Mouse (Mus musculus): Measurements from ENCODE around the gene Lmntd1. TPM values are rescaled to one million over a fixed set of nuclear protein-coding genes. Genes with fewer than 3 reads are reported as not detected.
A peak's percentile ranks its signal among the peaks of the same experiment; 100 is the strongest.

Lmntd1 gene
- polyA plus RNA-seq, 1 experiment from 2014 or later = 0.78 TPM

DNA sequence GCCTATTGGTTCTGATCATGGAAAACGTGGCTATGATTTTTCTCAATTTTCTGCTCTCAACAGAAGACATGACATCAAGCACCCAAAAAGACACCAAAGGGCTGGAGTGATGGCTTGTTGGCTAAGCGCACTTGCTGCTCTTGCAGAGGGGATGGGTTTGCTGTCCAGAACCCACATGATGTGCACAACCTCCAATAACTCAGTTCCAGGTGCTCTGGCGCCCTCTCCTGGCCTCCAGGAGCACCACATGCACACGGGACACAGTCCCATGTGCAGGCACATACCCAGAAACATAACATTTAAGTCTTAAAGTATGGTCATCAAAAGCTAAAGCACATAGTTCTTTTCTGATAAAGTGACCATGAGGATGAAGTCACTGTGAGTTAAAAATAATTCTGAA, 193.7 kb downstream of the Lmntd1 start:
- Histone ChIP-seq H3K4me3 (replicated peaks) (no peak overlapping the region), H3K9me3 (no peaks in the 10 kb centered on the region), H3K9ac (replicated peaks) (no peak overlapping the region), H3K27me3 (no peaks in the 10 kb centered on the region), H3K4me2 (replicated peaks) (no peak overlapping the region), H3K27ac (no peak overlapping the region), H3K4me1 (replicated peaks) (no peaks in the 10 kb centered on the region), H3K36me3 (no peaks in the 10 kb centered on the region)
- 71% methylated on average over 4 of the region's 4 CpGs for WGBS
- no peak for ATAC-seq

DNA sequence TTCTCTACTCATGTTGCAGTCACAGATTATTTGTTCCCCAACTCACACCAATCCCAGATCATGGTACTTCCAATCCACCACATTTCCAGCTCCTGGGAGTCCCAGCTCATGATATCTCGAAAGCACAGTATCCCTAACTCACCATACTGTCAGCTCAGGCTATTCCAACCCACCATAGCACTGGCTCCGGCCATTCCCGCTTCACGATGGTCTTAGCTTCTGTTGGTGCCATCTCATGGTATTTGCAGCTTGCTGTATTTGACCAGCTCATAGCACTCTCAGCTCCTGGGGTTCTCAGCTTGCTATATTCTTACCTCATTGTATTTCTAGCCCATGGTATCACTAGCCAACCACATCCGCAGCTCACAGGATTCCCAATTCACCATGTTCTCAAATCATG, 195.3 kb downstream of the Lmntd1 start:
- Histone ChIP-seq H3K9me3 (no peaks in the 10 kb centered on the region), H3K4me1 (replicated peaks) (no peaks in the 10 kb centered on the region), H3K27me3 (no peaks in the 10 kb centered on the region), H3K9ac (replicated peaks) (no peak overlapping the region), H3K4me3 (replicated peaks) (no peak overlapping the region), H3K4me2 (replicated peaks) (no peak overlapping the region), H3K27ac (no peak overlapping the region), H3K36me3 (no peaks in the 10 kb centered on the region)
- WGBS = 93% methylated on average over 5 of the region's 5 CpGs
- no peak for ATAC-seq

DNA sequence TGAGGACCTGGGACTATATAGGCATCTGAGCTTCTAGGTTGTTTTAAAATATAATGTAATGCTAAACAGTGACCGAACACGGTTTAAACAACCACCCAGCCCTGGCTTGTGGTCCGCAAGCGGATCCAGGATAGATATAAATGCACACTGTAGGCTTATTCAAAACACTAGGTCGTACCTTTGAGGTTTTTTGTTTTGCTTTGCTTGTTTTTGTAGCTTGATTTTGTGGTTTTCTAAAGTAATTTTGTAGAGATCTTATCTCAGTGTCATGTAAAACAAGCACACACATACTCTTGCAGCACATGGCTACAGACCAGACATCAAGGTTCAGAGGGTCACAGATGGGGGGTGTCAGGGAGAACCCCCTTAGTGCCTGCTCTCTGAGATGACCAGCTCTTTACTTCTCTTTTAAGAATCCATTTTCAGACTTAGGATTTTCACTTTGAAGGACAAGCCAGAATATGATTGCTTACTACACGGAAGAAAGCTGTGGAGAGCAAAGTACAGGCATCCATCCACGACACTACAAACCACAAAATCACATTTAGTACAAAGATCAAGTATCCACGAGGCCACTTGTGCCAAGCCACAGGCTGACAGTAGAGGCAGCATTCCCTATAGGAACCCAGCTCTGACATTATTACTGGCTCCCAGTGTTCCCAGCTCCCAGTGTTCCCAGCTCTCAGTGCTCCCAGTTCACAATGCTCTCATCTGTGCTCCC, 196.2 kb downstream of the Lmntd1 start:
- Histone ChIP-seq H3K27me3 (no peaks in the 10 kb centered on the region), H3K4me2 (replicated peaks) (no peak overlapping the region), H3K36me3 (no peaks in the 10 kb centered on the region), H3K4me3 (replicated peaks) (no peak overlapping the region), H3K9ac (replicated peaks) (no peak overlapping the region), H3K27ac (no peak overlapping the region), H3K4me1 (replicated peaks) (no peaks in the 10 kb centered on the region), H3K9me3 (no peaks in the 10 kb centered on the region)
- no peak for ATAC-seq
- 88% methylated on average over 8 of the region's 8 CpGs for WGBS

DNA sequence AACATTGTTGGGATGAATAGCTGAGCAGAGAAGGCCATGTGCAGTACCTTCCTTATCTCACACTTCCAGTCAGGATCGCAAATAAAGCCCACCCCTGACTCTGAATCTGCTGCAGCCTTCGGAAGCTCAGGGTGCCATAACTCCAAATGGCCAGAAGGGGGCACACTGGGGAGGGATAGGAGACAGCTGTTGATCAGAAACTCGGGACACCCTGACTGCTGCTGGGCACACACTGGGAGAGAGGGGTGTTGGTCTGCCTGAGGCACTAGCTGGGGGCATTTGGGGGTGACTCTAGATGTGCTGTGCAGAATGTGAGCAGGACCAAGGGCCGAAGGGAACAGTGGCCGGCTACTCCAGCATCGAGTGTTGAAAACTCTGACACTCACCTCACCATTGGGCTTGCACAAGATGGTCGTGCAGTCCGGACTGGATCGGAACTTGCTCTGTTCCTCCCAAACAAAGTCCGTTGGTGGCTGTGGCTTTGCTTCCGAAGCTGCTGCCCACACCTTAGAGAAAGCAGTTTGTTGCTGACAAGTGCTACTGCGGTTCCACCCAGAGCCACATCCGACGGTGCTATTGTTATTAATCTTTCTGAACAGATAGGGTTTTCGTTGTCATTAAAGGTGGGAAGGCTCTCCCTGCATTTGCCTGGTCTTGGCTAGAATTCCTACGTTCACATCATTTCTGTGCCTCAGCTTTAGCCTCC, 197.0 kb downstream of the Lmntd1 start:
- H3K4me3 ChIP-seq (replicated peaks) = no peak overlapping the region
- no peak overlapping the region for H3K27ac ChIP-seq
- no peak overlapping the region for H3K4me2 ChIP-seq (replicated peaks)
- no peaks in the 10 kb centered on the region for H3K27me3 ChIP-seq
- H3K9me3 ChIP-seq = no peaks in the 10 kb centered on the region
- no peaks in the 10 kb centered on the region for H3K4me1 ChIP-seq (replicated peaks)
- H3K36me3 ChIP-seq = no peaks in the 10 kb centered on the region
- 73% methylated on average over 16 of the region's 16 CpGs for WGBS
- no peak overlapping the region for H3K9ac ChIP-seq (replicated peaks)
- no peak for ATAC-seq

DNA sequence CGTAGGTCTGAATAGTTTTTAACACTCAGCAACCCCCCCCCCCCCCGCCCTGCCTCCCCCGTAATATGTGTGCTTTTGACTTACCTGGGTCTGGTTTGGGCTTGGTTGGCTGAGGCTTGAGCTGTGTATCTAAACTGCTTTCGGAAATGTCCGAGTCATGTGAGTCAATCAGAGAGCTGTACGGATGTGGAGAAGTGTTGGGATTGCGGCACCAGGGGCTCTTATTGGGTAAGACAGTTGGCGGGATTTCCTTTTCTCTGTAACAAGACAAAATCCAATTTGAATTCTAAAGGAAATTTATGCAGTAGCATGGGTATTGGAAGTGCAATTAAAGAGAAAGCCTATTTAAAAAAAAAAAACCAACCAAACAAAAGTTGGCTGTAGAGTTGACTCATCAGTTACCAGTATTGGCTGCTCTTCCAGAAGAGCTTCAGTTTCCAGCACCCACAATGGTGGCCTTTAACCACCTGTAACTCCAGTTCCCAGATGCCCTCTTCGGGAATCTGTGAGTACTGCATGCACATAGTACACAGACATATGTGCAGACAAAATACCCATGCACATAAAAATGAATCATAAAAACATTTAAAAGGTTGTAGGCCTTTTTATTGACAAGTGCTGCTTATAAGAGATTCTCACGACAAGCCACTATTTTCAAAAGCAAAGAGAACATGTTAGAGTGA, 209.6 kb downstream of the Lmntd1 start:
- H3K27me3 ChIP-seq = no peaks in the 10 kb centered on the region
- no peak overlapping the region for H3K9ac ChIP-seq (replicated peaks)
- H3K9me3 ChIP-seq = no peaks in the 10 kb centered on the region
- H3K4me1 ChIP-seq (replicated peaks) = no peaks in the 10 kb centered on the region
- no peak overlapping the region for H3K4me3 ChIP-seq (replicated peaks)
- no peak overlapping the region for H3K4me2 ChIP-seq (replicated peaks)
- WGBS = 88% methylated on average over 10 of the region's 10 CpGs
- no peak overlapping the region for H3K27ac ChIP-seq
- no peak for ATAC-seq
- H3K36me3 ChIP-seq = no peaks in the 10 kb centered on the region

DNA sequence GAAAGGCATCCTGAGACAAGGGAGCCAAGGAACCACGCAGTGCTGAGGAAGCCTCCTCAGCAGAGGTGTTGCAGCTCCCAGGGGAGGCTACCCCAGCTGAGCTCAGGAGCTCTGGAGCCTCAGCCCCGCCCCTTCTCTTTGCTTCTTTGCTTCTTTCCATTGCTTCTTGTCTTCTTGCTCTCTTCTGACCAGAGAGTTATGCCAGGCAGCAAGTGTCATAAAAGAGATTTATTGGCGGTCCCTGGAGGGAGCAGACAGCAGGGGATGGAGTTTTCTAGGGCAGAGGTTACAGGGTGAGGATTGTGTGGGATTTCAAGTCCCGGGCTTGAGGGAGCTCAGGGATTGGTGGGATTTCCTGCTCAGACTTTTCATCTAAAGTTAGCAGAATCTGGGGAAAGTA, 213.0 kb downstream of the Lmntd1 start:
- H3K27ac ChIP-seq = no peak overlapping the region
- H3K4me1 ChIP-seq (replicated peaks) = no peaks in the 10 kb centered on the region
- WGBS = 35% methylated on average over 4 of the region's 4 CpGs
- ATAC-seq = no peak
- H3K4me3 ChIP-seq (replicated peaks) = no peak overlapping the region
- no peaks in the 10 kb centered on the region for H3K27me3 ChIP-seq
- no peak overlapping the region for H3K4me2 ChIP-seq (replicated peaks)
- H3K36me3 ChIP-seq = no peaks in the 10 kb centered on the region
- H3K9me3 ChIP-seq = no peaks in the 10 kb centered on the region
- H3K9ac ChIP-seq (replicated peaks) = no peak overlapping the region

DNA sequence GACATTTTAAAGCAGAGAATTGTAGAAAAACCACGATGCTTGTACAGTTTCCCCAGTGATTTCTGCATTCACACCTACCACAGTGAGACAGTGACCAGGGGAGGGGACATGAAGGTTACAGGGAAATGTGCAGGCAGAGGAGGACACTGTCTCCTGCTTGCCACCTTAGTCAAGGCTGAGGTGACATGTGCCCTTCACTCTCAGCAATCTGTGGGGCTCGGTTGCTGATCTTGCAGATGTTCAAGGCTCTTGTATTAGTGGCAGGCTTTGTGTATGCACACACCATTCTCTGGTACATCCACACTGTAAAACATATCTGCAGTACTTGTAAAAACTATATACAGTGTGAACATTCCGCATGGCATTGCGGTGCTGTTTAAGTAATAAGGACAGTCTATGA, 216.2 kb downstream of the Lmntd1 start:
- Histone ChIP-seq H3K4me1 (replicated peaks) (no peaks in the 10 kb centered on the region), H3K9me3 (no peaks in the 10 kb centered on the region), H3K27ac (no peak overlapping the region), H3K27me3 (no peaks in the 10 kb centered on the region), H3K9ac (replicated peaks) (no peak overlapping the region), H3K36me3 (no peaks in the 10 kb centered on the region), H3K4me3 (replicated peaks) (no peak overlapping the region), H3K4me2 (replicated peaks) (no peak overlapping the region)
- ATAC-seq = no peak
- 95% methylated on average over 4 of the region's 4 CpGs for WGBS

DNA sequence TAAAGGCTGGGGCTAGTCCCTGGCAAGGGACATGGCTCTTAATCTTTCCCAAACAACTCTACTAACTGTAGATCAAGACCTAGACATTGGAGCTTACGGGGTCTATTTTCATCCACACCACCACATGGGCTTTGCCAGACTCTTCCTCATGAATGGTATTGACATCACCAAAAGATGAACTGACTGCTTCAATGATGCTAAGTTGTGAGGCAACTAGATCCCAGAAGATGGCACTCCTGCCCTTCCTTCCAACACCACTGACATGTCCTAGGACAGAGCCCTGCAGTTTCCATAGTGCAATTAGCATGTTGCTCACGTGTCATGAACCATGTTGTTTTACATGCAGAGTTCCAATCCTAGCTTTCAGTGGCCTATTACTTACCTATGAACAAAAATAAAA, 217.6 kb downstream of the Lmntd1 start:
- Histone ChIP-seq H3K36me3 (no peaks in the 10 kb centered on the region), H3K9ac (replicated peaks) (no peak overlapping the region), H3K4me2 (replicated peaks) (no peak overlapping the region), H3K27ac (no peak overlapping the region), H3K4me1 (replicated peaks) (no peaks in the 10 kb centered on the region), H3K27me3 (no peaks in the 10 kb centered on the region), H3K9me3 (no peaks in the 10 kb centered on the region), H3K4me3 (replicated peaks) (no peak overlapping the region)
- 81% methylated on average over 2 of the region's 2 CpGs for WGBS
- no peak for ATAC-seq

DNA sequence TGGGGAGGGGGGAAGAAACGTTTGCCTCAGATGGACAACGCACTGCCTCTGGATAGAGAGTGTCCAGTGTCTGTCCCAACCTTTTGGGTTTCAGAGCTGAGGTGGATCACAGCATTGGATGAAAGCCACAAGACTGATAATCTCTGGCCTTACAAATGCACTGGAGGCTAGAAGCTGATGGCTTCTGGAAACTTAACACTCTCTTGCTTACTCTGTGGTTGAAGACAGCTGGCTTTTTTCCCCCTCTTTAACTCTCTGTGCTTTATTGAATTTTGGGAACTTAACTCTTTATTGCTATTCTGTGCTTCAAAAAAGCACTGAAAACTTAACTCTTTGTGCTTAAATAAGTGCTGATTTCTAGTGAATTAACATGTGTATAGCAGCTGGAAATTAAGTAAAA, 223.7 kb downstream of the Lmntd1 start:
- H3K27ac ChIP-seq = no peak overlapping the region

DNA sequence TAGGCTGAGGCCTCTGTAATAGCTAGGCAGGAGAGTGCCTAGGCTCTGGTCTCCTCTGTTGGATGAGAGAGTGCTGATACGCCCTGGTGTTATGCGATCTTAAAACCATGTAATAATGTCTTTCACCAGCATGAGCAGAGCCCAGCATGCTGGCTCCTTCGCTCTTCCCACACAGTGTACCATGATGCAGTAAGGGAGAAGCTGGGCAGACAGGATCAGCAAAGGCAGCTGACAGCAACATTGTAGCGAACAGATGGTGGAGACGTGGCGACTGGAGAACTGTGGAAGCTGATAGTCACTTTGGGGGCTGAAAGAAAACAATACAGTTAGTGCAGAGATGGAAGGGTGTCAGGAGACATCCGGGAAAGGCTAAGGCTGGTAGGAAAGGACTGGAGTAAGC, 224.2 kb downstream of the Lmntd1 start:
- H3K9me3 ChIP-seq = no peaks in the 10 kb centered on the region
- H3K27me3 ChIP-seq = no peaks in the 10 kb centered on the region
- 0 out of 2 replicates have a peak, but pooled peaks have one; percentile 30 for ATAC-seq
- H3K4me1 ChIP-seq (replicated peaks) = peaks cover 6% of the 10 kb centered on the region; the same call in 1 of the 2 replicates
- H3K9ac ChIP-seq (replicated peaks) = no peak overlapping the region
- H3K36me3 ChIP-seq = no peaks in the 10 kb centered on the region
- H3K27ac ChIP-seq = no peak overlapping the region
- H3K4me2 ChIP-seq (replicated peaks) = no peak overlapping the region
- no peak overlapping the region for H3K4me3 ChIP-seq (replicated peaks)
- 71% methylated on average over 7 of the region's 7 CpGs for WGBS

More for the DNA sequence above, 223.7 kb downstream of the Lmntd1 start:
- ATAC-seq = no peak
- Histone ChIP-seq H3K4me1 (replicated peaks) (peaks cover 6% of the 10 kb centered on the region; the same call in 1 of the 2 replicates), H3K4me2 (replicated peaks) (no peak overlapping the region), H3K27me3 (no peaks in the 10 kb centered on the region), H3K36me3 (no peaks in the 10 kb centered on the region), H3K9me3 (no peaks in the 10 kb centered on the region), H3K4me3 (replicated peaks) (no peak overlapping the region), H3K9ac (replicated peaks) (no peak overlapping the region)
- WGBS = 73% methylated on average over 2 of the region's 2 CpGs

DNA sequence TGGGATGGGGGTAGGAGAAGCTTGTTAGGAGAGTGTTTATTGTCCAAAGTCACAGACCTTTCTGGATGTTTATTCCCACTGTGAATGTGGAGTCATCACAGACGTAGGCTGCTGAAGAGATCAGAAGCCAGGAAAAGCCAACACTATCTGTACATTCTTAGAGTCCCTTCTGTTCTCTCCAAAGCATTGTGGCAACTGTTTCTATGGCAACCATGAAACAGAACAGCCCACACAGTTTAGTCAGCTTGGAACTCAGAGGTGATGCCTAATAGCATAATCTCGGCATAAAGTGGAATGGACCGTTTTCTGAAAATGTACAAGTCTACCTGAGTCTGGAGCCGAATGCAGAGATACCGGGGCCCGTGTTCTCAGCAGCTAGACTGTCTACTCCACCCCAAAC, 226.7 kb downstream of the Lmntd1 start:
- no peaks in the 10 kb centered on the region for H3K36me3 ChIP-seq
- H3K9me3 ChIP-seq = no peaks in the 10 kb centered on the region
- no peaks in the 10 kb centered on the region for H3K27me3 ChIP-seq
- H3K4me2 ChIP-seq (replicated peaks) = no peak overlapping the region
- H3K9ac ChIP-seq (replicated peaks) = no peak overlapping the region
- H3K4me3 ChIP-seq (replicated peaks) = no peak overlapping the region
- H3K4me1 ChIP-seq (replicated peaks) = peaks cover 6% of the 10 kb centered on the region; the same call in 1 of the 2 replicates
- WGBS = 63% methylated on average over 6 of the region's 6 CpGs
- 0 out of 2 replicates have a peak, but pooled peaks have one; percentile 37 for ATAC-seq
- H3K27ac ChIP-seq = no peak overlapping the region

Data from midbrain, embryonic 13.5 days (tissue).